Mouse (Mus musculus) hindlimb bud, embryonic 11.5 days (tissue): ENCODE results near the gene Cnksr3.

ENCODE experiments used
- DNase-seq: peaks from one replicate; pipeline ENCODE4 v3.0.0-alpha.2; 2012; ENCODE audit warnings: low read depth, low spot score; ENCODE audit errors: extremely low spot score

Gene Cnksr3

DNA sequence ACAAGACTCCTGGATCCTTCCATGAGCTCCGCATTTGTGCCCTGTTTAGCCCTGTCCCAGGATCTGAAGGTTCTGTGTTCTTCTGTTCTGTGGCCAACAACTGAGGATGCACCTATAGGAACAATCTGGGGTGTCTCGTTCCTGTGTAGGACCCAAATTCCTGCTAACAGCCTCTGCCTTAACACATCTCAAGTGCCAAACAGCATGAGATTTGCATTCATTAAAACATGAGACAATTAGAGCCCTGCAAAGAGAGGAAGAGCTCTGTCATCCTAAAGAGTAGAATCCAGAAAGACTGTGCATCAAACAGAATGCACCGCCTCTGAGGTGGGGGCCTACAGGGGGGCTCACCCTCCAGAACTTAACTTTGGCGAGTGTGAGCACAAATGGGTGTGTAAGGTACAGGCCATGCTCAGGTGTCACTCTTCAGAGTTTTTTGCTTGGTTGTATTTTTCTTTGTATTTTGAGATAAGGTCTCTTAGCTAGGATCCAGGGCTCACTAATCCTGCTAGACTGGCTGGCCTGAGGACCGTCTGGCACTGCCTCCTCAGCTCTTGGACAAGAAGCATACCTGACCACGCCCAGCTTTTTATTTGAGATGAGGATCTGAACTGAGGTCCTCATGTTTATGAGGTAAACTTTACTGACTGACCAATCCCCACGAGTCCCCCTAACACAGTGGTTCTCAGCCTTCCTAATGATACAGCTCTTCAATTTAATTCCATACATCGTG lies 15.2 kb downstream of the Cnksr3 start:
- no peak for DNase-seq

DNA sequence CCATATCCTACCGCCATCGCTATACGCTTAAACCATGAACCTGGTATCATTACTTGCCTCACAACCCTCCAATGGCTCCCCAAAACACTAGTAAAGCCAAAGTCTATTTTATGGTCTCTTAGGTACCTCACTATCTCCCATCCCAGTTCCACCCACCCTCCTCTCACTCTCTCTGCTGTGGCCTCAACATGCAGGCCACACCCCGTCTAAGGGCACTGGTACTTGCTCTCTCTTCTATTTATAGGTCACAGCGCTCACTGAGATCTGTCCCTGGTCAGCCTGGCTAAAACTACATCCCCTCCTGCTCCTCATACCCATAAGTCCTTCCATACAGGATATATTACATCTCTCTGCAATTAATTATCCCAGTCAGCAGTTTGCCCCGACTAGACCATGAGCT lies 16.1 kb downstream of the Cnksr3 start:
- DNase-seq = no peak

DNA sequence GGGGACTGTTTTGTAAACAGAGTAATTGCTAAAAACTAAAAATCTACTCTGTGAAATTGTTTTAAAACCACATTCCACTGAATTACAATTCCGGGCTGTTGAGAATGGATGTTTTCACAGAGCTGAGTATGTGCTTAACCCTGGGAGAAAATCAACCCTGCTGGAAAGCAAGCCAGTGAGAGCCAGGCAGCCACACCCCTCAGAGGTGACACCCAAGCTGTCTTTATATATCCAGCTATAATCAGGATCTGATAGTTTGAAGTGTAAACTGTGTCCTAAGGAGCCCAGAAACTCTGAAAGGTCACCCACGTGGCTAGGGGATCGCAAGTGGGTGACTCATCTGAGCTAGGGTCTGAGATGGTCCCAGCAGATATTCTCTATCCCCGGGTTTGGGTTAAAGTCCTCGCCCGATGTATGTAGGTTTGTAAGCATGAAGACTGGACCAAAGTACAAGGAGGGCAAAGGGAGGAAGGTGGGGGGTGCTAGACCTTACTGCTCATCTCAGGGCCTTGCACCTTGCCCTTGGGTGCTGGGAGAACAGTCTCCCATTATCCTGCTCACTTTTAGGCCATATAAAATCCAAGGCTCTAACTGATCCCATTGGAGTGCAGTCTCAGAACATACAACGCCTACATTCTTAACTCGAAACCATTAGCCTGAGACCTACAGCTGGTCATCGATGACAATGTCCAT lies 20.2 kb downstream of the Cnksr3 start:
- no peak for DNase-seq

DNA sequence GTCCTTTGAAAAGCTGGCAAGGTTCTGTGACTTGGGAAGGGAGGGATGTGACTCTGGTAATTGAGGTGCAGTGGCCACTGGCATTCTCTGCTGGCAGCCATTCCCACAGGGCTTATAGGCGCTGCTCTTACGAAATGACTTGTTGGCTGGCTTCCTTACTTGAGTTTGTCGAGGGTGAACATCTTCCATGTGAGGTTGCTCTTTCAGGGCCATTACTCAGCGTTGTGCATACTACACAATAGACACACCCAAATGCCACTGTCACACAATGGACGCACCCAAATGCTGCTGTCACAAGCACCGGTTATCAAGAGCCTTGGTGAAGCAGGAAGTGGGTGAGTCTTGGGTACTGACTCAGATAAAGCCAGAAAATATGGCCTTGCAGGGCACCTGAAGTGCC lies 22.8 kb downstream of the Cnksr3 start:
- no peak for DNase-seq

DNA sequence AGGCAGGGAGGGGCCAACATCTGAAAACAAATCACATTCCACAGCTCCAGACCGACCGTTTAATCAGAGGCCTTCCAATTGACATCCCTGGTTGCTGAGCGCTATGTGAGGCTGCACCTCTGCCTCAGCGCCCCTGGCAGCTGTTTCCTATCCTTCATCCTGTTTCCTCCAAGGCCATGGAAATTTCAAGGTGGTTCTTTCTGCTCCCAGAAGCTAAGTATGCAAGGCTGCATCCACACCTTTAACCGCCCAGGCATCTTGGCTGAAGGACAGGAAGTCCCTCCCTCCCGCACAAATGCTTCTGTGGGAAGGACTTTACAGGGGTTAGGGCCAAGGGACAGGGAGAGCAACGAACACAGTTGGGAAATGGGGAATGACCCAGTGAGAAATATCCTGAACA lies 24.2 kb downstream of the Cnksr3 start:
- DNase-seq = no peak

DNA sequence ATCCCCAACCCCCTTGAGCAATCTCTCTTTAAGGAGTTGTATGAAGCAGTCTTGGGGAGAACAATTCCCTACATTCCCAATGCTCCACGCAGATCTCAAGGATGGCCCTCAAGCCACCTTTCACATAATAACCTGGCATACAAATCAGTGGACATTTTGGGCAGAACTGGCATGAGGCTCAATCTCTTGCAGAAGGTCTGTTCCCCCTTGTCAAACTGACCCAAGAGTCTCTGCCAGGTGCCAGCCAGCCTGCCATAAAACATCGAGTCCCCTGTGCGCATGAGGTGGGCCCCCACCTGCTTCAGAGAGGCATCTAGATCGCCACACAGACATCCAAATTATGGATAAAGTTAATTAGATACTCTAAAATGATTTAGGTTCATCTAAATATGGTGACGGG lies 25.0 kb downstream of the Cnksr3 start:
- DNase-seq = no peak

DNA sequence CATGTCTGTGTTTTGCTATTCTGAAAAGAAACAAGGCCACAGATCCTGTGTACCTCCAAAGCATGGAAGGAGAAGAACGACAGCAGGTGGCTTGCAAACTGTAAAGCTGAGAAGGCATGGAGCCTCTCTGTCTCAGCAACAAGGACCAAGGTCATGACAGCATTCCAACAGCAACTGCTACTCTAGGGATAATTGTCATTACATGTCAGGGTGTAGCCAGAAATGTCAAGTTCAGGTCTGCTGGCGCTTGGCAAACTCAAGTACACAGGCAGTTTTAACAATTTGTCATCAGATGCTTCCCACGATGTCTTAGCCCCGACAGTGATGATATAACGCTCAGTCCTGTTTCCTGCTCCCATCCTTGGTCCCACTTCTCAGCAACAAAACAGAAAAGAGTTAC lies 26.0 kb downstream of the Cnksr3 start:
- DNase-seq = no peak

DNA sequence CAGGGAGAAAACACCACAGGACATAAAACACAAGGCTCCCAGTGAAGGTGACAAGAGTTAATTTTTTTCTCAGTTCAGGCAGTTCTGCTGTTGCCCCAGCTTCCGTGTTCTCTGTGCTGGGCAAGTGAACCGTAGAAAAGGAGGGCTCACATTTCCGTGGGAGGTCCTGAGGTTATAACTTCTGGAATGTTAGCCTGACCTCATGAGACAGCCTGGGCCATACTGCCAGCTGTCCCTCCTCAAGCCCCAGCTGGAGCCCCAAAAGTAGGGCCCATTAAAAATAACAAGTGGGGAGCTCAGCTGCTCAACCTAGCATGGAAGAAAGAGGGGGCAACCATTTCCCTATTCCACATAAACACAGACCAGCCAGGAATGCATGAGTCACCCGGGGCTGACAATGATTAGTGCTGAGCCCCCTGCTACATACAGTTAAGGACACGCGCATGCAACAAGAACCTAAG lies 28.8 kb downstream of the Cnksr3 start:
- peak; percentile 18 for DNase-seq

DNA sequence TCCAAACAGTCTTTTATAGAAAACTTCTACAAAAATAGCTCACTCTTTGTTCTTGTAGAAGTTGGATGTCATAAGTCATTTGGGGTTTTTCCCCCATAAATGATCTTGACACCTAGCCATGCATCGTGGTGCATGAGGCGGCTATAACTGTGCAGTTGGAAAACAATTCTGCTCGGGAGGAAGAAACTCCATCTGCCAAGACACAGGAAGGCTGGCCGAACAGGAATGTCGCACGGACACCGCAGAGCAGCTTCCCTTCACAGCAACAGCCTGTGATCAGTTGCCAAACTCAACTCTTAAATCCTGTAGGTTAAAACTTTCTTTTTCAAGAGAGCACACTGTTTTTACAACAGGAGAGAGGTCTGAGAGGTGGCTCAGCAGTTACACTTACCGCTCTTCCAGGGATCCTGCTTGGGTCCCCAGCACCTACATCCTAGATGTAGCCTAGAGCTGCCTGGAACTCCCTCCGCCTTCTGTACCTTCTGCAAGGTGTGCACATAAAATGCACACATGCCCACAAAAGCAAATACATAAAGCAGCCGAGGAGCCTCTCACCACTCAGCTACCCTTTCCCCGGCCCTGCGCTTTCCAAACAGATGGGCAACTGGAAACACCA lies 29.4 kb downstream of the Cnksr3 start:
- no peak for DNase-seq

DNA sequence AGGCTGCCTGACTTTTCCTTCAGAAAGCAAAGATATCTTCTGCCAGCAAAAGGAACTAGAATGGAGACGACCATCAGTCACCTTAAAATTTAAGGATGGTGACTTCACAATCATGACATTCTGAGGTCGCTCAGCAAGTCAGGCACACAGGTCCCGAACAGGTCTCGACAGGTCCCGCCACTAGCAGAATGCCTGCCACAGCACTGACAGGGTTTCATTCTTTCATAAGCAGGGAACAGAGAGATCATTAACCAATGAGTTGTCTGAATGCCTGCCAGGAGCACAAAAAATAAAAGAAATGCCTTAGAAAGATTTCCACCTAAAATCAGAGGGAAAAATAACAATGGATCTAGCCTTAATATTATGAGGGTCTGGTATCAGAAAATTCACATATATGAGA lies 31.7 kb downstream of the Cnksr3 start:
- no peak for DNase-seq

DNA sequence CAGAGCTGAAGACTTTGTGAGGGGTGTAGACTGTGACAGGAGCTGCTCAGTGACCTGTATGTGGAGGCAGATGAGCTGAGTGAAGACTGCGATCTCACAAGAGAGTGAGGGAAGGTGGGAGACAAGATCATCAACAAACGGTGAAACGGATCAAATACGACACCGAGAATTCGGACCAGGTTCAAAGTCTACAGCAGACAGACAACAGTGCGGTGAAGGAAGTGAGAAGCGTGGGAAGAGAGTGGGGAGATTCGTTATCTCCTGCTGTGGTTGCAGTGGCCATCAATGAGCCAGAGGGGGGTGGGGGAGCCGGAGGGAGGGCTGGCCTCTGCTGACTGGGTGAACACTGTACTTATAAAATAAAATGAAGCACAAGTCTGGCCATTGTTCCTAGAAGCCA lies 33.5 kb downstream of the Cnksr3 start:
- DNase-seq = no peak

DNA sequence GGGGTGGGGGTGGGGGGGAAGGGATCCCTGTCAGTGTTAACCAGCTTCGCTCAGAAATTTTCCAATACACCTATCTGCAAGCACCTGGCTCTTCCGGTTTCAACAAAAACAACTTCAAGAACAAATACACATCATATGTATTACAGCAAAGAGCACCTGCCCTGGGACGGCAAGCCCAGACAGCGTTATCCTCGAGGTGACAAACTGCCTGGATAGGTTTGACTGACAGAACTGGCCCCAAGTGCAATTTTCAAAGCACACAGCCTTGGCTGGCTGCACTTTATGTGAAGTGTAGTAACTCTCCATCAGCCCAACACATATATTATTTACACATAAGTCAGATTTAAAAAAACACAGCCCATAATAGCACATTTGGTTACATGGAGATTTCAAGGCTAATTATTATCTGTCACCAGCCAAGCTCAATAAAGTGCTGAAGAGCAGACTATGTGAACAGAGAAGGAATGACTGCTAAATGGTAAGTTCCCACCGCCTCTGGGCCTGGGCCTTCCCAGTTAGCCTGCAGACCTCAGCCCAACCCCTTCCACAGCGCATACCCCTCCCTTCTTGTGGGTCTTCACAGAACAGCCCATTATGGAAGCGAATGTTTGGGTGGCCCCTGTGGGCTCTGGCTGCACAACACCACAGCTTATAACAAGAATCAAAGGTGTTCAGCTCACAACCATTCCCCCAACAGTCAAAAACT lies 35.7 kb downstream of the Cnksr3 start:
- DNase-seq = no peak

DNA sequence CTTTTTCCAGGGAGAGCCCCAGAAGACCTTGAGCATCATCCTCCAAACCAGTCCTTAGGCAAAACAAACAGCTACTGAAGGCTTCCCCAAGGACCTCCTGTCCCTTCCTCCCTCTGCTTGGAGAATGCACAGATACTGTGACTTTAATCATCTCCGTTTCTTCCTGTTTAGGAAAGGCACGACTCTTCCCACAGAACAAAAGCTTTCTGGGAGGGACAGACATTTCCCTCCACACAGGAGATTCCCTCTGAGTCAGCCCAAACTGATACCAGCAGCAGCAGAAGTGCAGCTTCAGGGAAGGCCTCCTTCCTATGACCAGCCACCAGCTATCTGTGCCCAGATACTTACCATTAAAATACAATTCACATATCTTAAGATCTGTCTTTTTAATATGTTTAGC lies 37.6 kb downstream of the Cnksr3 start:
- no peak for DNase-seq

DNA sequence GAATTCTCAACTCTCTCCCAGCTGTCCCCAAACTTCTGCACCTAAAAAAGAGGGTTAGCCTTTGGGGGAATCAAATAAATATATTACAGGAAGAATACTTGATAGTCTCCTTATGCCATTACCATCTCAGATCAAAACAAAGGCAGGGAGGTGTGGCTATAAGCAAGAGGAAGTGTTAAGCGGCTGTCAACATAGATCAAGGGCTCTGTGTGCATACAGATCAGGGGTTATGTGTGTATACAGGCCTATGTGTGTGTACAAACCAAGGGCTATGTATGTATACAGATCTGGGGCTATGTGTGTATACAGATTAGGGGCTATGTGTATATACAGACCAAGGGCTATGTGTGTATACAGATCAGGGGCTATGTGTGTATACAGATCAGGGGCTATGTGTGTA lies 38.9 kb downstream of the Cnksr3 start:
- no peak for DNase-seq

DNA sequence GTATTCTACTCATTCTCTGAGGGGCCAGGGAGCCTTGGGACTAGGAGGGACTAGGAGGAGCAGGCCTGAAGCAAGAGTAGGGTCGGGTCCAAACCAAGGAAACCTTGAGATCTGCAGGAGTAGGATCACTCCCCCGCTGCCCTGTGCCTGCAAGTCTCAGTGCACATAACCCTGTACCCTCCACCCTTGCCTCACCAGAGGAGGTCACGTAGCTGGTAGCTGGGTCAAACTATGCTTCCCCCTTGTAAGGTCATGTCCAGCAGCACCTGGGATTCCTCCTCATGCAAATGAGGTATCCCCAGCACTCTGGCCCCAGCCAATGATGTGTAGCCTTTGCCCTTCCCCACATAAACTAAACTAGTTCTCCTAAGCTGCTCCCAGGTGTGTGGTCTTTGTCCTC lies 41.6 kb downstream of the Cnksr3 start:
- DNase-seq = no peak

DNA sequence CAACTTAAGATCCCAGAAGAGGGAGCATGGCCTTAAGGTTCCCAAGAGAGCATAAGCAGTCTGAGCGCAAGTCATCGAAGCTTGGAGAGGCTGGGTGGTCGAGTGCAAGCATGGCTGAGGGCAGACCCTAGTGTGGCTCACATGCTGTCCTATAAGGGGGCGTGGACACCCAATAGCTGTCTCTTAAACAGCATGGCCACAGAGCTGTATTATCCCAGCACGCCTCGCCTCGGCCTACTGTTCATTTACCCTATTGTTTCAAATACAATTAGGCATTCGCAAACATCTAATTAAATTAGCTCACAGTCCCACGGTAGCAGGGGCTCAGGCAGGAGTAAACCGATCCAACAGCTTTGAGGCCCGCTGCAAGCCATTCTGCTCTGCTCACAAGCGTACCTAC lies 49.0 kb downstream of the Cnksr3 start:
- DNase-seq = no peak

DNA sequence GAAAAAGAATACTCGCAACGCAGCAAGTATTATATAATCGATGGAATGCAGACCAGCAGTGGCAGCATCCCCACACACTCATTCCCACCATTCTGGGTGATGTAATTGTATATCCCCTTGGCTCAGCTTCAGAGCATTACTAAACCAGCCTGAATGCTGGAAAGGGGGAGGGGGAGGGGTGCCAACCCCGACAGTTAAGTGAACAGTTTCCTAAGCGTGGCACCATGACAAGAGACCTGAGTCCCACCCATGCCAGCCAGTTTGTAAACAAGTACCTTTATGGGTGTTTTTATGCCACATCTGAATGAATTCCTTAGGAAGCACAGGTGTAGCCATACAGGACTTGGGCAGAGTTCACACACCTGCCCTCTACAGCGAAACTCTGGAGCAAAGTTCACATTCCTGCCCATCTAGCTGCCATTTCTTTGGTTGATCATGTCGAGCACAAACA lies 53.0 kb downstream of the Cnksr3 start:
- no peak for DNase-seq

DNA sequence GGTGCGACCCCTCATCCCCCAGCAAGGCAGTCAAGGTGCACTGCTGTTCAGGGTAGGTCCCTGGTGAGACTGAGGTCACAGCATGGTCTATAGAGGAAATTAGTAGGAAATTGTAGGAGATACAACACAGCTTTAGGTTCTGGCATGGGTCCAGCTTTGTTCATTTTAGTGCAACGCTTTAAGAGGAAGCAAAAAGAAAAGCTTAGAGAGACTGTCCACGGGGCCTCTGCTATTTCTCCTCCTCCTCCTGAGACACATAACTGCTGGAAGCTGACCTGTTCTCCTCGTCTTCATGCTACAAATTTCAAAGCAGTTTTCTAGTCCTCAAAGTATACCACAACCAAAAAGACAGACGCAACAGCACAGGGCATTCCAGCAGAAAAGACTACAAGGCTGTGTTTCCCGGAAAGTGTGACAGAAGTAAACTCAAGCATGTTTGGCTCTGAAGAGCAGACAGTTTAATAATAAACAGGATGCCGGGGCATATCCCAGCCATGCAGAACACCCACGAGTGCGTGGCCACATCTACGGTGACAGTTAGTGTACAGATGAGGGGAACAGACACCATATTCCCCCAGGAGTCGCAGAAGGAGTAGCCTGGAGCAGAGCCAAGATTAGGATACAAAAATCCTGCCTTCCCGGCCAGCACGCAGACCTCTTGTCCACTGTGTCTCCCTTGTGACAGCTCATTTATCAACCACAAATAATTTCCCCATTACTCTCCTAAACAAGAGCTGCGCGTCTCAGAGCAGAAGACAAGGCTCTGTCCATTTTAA lies 53.6 kb downstream of the Cnksr3 start:
- DNase-seq = no peak

DNA sequence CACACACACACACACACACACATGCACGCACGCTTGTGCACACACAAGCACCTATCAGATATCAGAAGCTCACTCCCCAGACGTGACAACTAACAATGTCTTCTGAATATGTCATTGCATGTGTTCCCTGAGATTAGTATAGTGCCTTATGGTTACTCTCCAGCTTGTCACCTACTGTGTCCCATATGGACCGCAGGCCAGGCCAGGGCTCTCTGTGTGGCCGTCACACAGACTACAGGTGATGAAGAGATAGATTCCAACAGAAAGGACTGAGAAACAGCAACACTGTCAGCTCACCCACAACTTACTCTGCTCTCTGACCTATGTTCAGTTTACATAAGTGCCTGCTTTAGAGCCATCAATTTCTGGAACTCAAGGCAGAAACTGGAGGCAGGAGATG lies 57.2 kb downstream of the Cnksr3 start:
- DNase-seq = no peak

DNA sequence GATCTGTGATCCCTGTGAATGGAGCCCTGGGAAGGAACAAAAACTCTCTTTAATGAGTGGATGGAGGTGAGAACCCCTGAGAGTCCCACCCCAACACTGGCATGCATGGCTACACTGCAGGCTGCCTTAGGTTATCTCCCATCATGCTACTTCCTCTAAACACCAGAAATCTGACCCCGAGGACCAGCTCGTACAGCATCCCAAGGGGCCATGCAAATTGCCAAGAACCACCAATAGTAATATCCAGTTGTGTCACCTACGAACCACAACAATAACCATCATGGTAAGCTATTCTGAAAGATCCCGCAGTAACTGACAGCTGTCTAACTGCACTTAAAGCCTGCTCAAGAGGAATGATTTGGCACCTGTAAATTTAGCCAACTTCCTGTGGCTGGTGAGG lies 59.1 kb downstream of the Cnksr3 start:
- DNase-seq = no peak
